Mouse (Mus musculus): Measurements from ENCODE around the gene Gpx2.
"Not testable (repeated sequence)": the region's sequence is repeated elsewhere in the genome, so short reads cannot be mapped to it uniquely, and the experiment has no call there.

Gpx2 gene

GRCm38 (mm10) chr12:76805056-76805811 is 9.9 kb upstream of the Gpx2 start:
- DNase-seq (ENCODE audit: low spot score in 2 of 2): no peak

GRCm38 (mm10) chr12:76803700-76804252 is 8.4 kb upstream of the Gpx2 start:
- peak in 1 of 2 experiments; percentile 11 for DNase-seq (ENCODE audit: low spot score in 2 of 2)

- DNase-seq (ENCODE audit: low spot score in 2 of 2): no peak
Observed at GRCm38 (mm10) chr12:76803028-76803427, 7.7 kb upstream of the Gpx2 start.

- no peak for DNase-seq (ENCODE audit: low spot score in 2 of 2)
Observed at GRCm38 (mm10) chr12:76798008-76798720, 2.8 kb upstream of the Gpx2 start.

GRCm38 (mm10) chr12:76796938-76797539 is 1.7 kb upstream of the Gpx2 start:
- DNase-seq (ENCODE audit: low spot score in 2 of 2): no peak

GRCm38 (mm10) chr12:76792540-76792939 is 2.8 kb downstream of the Gpx2 start:
- DNase-seq (ENCODE audit: low spot score in 2 of 2): not testable (repeated sequence)

- no peak for DNase-seq (ENCODE audit: low spot score in 2 of 2)
Observed at GRCm38 (mm10) chr12:76790446-76791084, 4.8 kb downstream of the Gpx2 start.

GRCm38 (mm10) chr12:76784056-76784619 is 11.2 kb downstream of the Gpx2 start:
- peak; percentile 10 to 21 for DNase-seq (ENCODE audit: low spot score in 2 of 2)

- DNase-seq (ENCODE audit: low spot score in 2 of 2): no peak
Observed at GRCm38 (mm10) chr12:76780639-76781468, 14.5 kb downstream of the Gpx2 start.

- DNase-seq (ENCODE audit: low spot score in 2 of 2): no peak
Observed at GRCm38 (mm10) chr12:76779951-76780350, 15.4 kb downstream of the Gpx2 start.

- no peak for DNase-seq (ENCODE audit: low spot score in 2 of 2)
Observed at GRCm38 (mm10) chr12:76778305-76779083, 16.9 kb downstream of the Gpx2 start.

GRCm38 (mm10) chr12:76777845-76778244 is 17.5 kb downstream of the Gpx2 start:
- no peak for DNase-seq (ENCODE audit: low spot score in 2 of 2)

GRCm38 (mm10) chr12:76776898-76777297 is 18.5 kb downstream of the Gpx2 start:
- no peak for DNase-seq (ENCODE audit: low spot score in 2 of 2)

- DNase-seq (ENCODE audit: low spot score in 2 of 2): no peak
Observed at GRCm38 (mm10) chr12:76775132-76775531, 20.2 kb downstream of the Gpx2 start.

GRCm38 (mm10) chr12:76774652-76775051 is 20.7 kb downstream of the Gpx2 start:
- no peak for DNase-seq (ENCODE audit: low spot score in 2 of 2)

GRCm38 (mm10) chr12:76771540-76771939 is 23.8 kb downstream of the Gpx2 start:
- DNase-seq (ENCODE audit: low spot score in 2 of 2): no peak

- DNase-seq (ENCODE audit: low spot score in 2 of 2): no peak
Observed at GRCm38 (mm10) chr12:76770841-76771500, 24.4 kb downstream of the Gpx2 start.

GRCm38 (mm10) chr12:76765901-76766630 is 29.3 kb downstream of the Gpx2 start:
- peak in 1 of 2 experiments; percentile 15 for DNase-seq (ENCODE audit: low spot score in 2 of 2)
